8 mouse cellular contexts compared by ENCODE assay signal in genomic region chr9:41182550-41182949, GRCm38 (mm10). TPM values are rescaled to one million over a fixed set of nuclear protein-coding genes. Genes with fewer than 3 reads are reported as not detected.
DNase-seq lines count a peak whose midpoint lies in the region; ATAC-seq and TF ChIP-seq lines count a peak whose summit lies in the region.

No protein-coding gene starts in this region.

- no peaks in the 10 kb centered on the region for H3K9me3 ChIP-seq in heart, embryonic 10.5 days
- H3K9me3 ChIP-seq in liver, embryonic 14.5 days (ENCODE audit: control insufficient read depth, low read length) = no peaks in the 10 kb centered on the region

- TF ChIP-seq EP300 in liver, embryonic 14.5 days (IDR thresholded peaks at IDR 0.05; ENCODE audit: low read depth) = no peak

- intact Hi-C loops in heart, postnatal 14 days (cut with DNase I) = loop anchor here (1.0 kb wide), 1 partner anchor 138 kb away; no protein-coding TSS in a partner anchor

- H3K4me1 ChIP-seq in heart, embryonic 10.5 days = peaks cover 3% of the 10 kb centered on the region; the same call in 1 of the 2 replicates
- peaks cover 0 to 3% of the 10 kb centered on the region in 2 experiments; a peak in 1 of 4 replicates for H3K4me1 ChIP-seq in liver, embryonic 14.5 days (replicated peaks; ENCODE audit: control insufficient read depth in 2 of 2, insufficient read depth in 2 of 2, low read length in 1 of 2)

- no peak overlapping the region for H3K9ac ChIP-seq in liver, embryonic 14.5 days (replicated peaks)

- no peak for ATAC-seq in liver, embryonic 14.5 days (ENCODE audit: insufficient read depth)
- no peak for ATAC-seq in erythroid progenitor cell, adult 5-6 weeks (replicated peaks; ENCODE audit: low FRiP score, poor library complexity, severe bottlenecking)

- H3K27me3 ChIP-seq in heart, embryonic 10.5 days (ENCODE audit: insufficient read depth, poor library complexity, severe bottlenecking) = no peaks in the 10 kb centered on the region
- no peaks in the 10 kb centered on the region; the same call in 1 of the 2 replicates for H3K27me3 ChIP-seq in liver, embryonic 14.5 days (ENCODE audit: control insufficient read depth, insufficient read depth, low read length)

- H3K4me2 ChIP-seq in liver, embryonic 14.5 days (ENCODE audit: low read depth) = no peak overlapping the region

- no peak overlapping the region for H3K4me3 ChIP-seq in heart, embryonic 10.5 days
- no peak overlapping the region for H3K4me3 ChIP-seq in liver, embryonic 14.5 days (ENCODE audit: insufficient read depth in 1 of 2, low read depth in 2 of 2, low read length in 2 of 2)

- peak; percentile 26 to 50 for DNase-seq in heart, postnatal 14 days
- no peak for DNase-seq in heart, embryonic 10.5 days (ENCODE audit: low spot score)
- DNase-seq in MN1 (ENCODE audit: low spot score) = peak; percentile 66
- peak; percentile 64 for DNase-seq in embryo, embryonic 11 days
- DNase-seq in kidney, adult 9 months = peak; percentile 73
- no peak for DNase-seq in liver, embryonic 14.5 days (ENCODE audit: low read depth in 3 of 3, low spot score in 3 of 3)
- DNase-seq in right cerebral cortex, adult 18-20 months = peak; percentile 54

- H3K27ac ChIP-seq in heart, embryonic 10.5 days = no peak overlapping the region
- no peak overlapping the region for H3K27ac ChIP-seq in liver, embryonic 14.5 days

- no peaks in the 10 kb centered on the region for H3K36me3 ChIP-seq in heart, embryonic 10.5 days
- H3K36me3 ChIP-seq in liver, embryonic 14.5 days (replicated peaks; ENCODE audit: control insufficient read depth, insufficient read depth, low read depth) = no peaks in the 10 kb centered on the region

- peak; percentile 66 for TF ChIP-seq CTCF in liver, embryonic 14.5 days (IDR thresholded peaks at IDR 0.05; ENCODE audit: low read depth)

RNA-seq across cellular contexts. Expression of gene Ubash3b, which starts 21.1 kb away (rescaled TPM):
- 1 to 10 TPM; 1.7 to 1.8 TPM for total RNA-seq in heart, postnatal 14 days (2021)
- polyA plus RNA-seq in heart, embryonic 10.5 days (2016; fragmentation: Nextera tagmentation; extraction: Ambion mirVana) = 13.3 and 13.8 TPM in 2 replicates
- 3.4 and 3.5 TPM in 2 replicates for polyA plus RNA-seq in liver, embryonic 14.5 days (2012; rRNA removed)
- polyA plus RNA-seq in liver, embryonic 14.5 days (2014; fragmentation: Nextera tagmentation; extraction: Ambion mirVana) = 5.9 and 7.2 TPM in 2 replicates
- 3.4 and 6.1 TPM in 2 replicates for total RNA-seq in erythroid progenitor cell, adult 5-6 weeks (2015; ENCODE audit: low replicate concordance)
- total RNA-seq in erythroid progenitor cell, adult 5-6 weeks (2017; ENCODE audit: low replicate concordance) = 1.8 and 11.4 TPM in 2 replicates

Comparison
In these comparisons a context has a peak if more than half of its experiments do, and no peak if none do; other contexts are left out.
1. DNase-seq: peak in heart, postnatal 14 days (2 of 2), MN1 (single experiment), embryo, embryonic 11 days (single experiment), kidney, adult 9 months (single experiment) and right cerebral cortex, adult 18-20 months (single experiment); none in heart, embryonic 10.5 days (single experiment) and liver, embryonic 14.5 days (0 of 3).